Mouse (Mus musculus) forebrain, embryonic 14.5 days (tissue): ENCODE data around the gene Gm6408. TPM values are rescaled to one million over a fixed set of nuclear protein-coding genes. Genes with fewer than 3 reads are reported as not detected.
"Not testable (repeated sequence)": the region's sequence is repeated elsewhere in the genome, so short reads cannot be mapped to it uniquely, and the experiment has no call there.

Experiments
- ATAC-seq: fragments of 200-750 bp; cut with Nextera tagmentation; 2 replicates; pipeline ENCODE4 v1.8.0; 2017; ENCODE audit warnings: mild to moderate bottlenecking, moderate library complexity
- DNase-seq: peaks from one replicate; pipeline ENCODE4 v3.0.0-alpha.2; 2015; ENCODE audit warnings: low spot score
- H3K27ac ChIP-seq: fragments of 300-500 bp; sonication (generic); 2 replicates; pipeline ENCODE4 v1.5.1; 2014; ENCODE audit warnings: low read depth, mild to moderate bottlenecking, control low read depth, low read length, moderate library complexity
- H3K27me3 ChIP-seq: fragments of 300-500 bp; sonication (generic); replicated peaks from 2 replicates; pipeline ENCODE4 v1.6.1; 2014; ENCODE audit warnings: low read length, control low read depth, mixed read lengths; ENCODE audit not compliant: control insufficient read depth, insufficient read depth
- H3K36me3 ChIP-seq: fragments of 300-500 bp; sonication (generic); 2 replicates; pipeline ENCODE4 v1.6.1; 2014; ENCODE audit warnings: low read length, control low read depth; ENCODE audit not compliant: control insufficient read depth, insufficient read depth
- H3K4me1 ChIP-seq: fragments of 300-500 bp; sonication (generic); 2 replicates; pipeline ENCODE4 v1.6.1; 2014; ENCODE audit warnings: antibody characterized with exemption, low read length, control low read depth; ENCODE audit not compliant: control insufficient read depth, insufficient read depth
- H3K4me2 ChIP-seq: fragments of 300-500 bp; sonication (generic); 2 replicates; pipeline ENCODE4 v1.6.1; 2014; ENCODE audit warnings: mild to moderate bottlenecking, control low read depth, low read length
- H3K4me3 ChIP-seq: fragments of 300-500 bp; sonication (generic); 2 replicates; pipeline ENCODE4 v1.5.1; 2014; ENCODE audit warnings: low read depth, low read length, control low read depth
- H3K9ac ChIP-seq: fragments of 300-500 bp; sonication (generic); 2 replicates; pipeline ENCODE4 v1.6.1; 2014; ENCODE audit warnings: mild to moderate bottlenecking, low read length, control low read depth, moderate library complexity
- H3K9me3 ChIP-seq: fragments of 300-500 bp; sonication (generic); replicated peaks from 2 replicates; pipeline ENCODE4 v1.6.1; 2016; ENCODE audit warnings: low read length, control low read depth, mixed read lengths; ENCODE audit not compliant: control insufficient read depth
- WGBS: fragments of 180-500 bp; shearing (Covaris S2); extraction: QIAGEN DNeasy Blood & Tissue Kit; methylation state at CpG from one replicate; pipeline ENCODE4 v1.1.7; 2014; 5-methylcytosine and 5-hydroxymethylcytosine counted together
- polyA plus RNA-seq: library from polyadenylated mRNA; unstranded; fragments of >200 nt; fragmentation: Nextera tagmentation; extraction: Ambion mirVana; gene quantifications from 2 replicates; pipeline ENCODE4 v1.2.1, GENCODE M21; 2014

Gm6408 gene
- polyA plus RNA-seq = not detected in 2 replicates

GRCm38 (mm10) chr5:146481665-146482064 is at the start of gene Gm6408:
Gm6408 (plus strand) TSS chr5:146481965.
- WGBS = no CpG with 5 or more reads among the region's 3 CpGs
- ATAC-seq, H3K4me1 ChIP-seq, H3K4me2 ChIP-seq, H3K27ac ChIP-seq, DNase-seq, H3K9me3 ChIP-seq, H3K36me3 ChIP-seq, H3K4me3 ChIP-seq, H3K9ac ChIP-seq, H3K27me3 ChIP-seq: not testable (repeated sequence)

GRCm38 (mm10) chr5:146432476-146432875 is 49.3 kb upstream of the Gm6408 start:
- Histone ChIP-seq H3K9ac (no peak overlapping the region), H3K9me3 (no peaks in the 10 kb centered on the region), H3K27ac (no peak overlapping the region), H3K27me3 (no peaks in the 10 kb centered on the region), H3K36me3 (peaks cover 3% of the 10 kb centered on the region), H3K4me2 (no peak overlapping the region), H3K4me3 (no peak overlapping the region), H3K4me1 (no peaks in the 10 kb centered on the region)
- WGBS = 91% methylated on average over 6 of the region's 6 CpGs
- ATAC-seq = no peak
- DNase-seq = no peak

GRCm38 (mm10) chr5:146435316-146435715 is 46.4 kb upstream of the Gm6408 start:
- no peak overlapping the region for H3K9ac ChIP-seq
- ATAC-seq (no peak), DNase-seq (no peak)
- H3K9me3 ChIP-seq = no peaks in the 10 kb centered on the region
- no peak overlapping the region for H3K4me2 ChIP-seq
- no peaks in the 10 kb centered on the region for H3K27me3 ChIP-seq
- H3K4me3 ChIP-seq = no peak overlapping the region
- no peak overlapping the region for H3K27ac ChIP-seq
- WGBS = 95% methylated on average over 16 of the region's 16 CpGs
- H3K36me3 ChIP-seq = peaks cover 8% of the 10 kb centered on the region
- H3K4me1 ChIP-seq = no peaks in the 10 kb centered on the region

- Histone ChIP-seq H3K4me3 (no peak overlapping the region), H3K36me3 (peaks cover 8% of the 10 kb centered on the region), H3K27ac (no peak overlapping the region), H3K9me3 (no peaks in the 10 kb centered on the region), H3K4me1 (no peaks in the 10 kb centered on the region), H3K4me2 (no peak overlapping the region), H3K27me3 (no peaks in the 10 kb centered on the region), H3K9ac (no peak overlapping the region)
- ATAC-seq (no peak), DNase-seq (no peak)
- 98% methylated on average over 11 of the region's 11 CpGs for WGBS
Observed at GRCm38 (mm10) chr5:146436796-146437195, 45.0 kb upstream of the Gm6408 start.

- no peak for DNase-seq
Observed at GRCm38 (mm10) chr5:146439152-146439781, 42.5 kb upstream of the Gm6408 start.

GRCm38 (mm10) chr5:146440273-146440672 is 41.5 kb upstream of the Gm6408 start:
- Histone ChIP-seq H3K9ac (no peak overlapping the region), H3K9me3 (no peaks in the 10 kb centered on the region), H3K27me3 (no peaks in the 10 kb centered on the region), H3K4me1 (no peaks in the 10 kb centered on the region), H3K4me2 (no peak overlapping the region), H3K27ac (no peak overlapping the region), H3K4me3 (no peak overlapping the region), H3K36me3 (peaks cover 7% of the 10 kb centered on the region)
- WGBS = 91% methylated on average over 5 of the region's 5 CpGs
- DNase-seq (no peak), ATAC-seq (no peak)

More at GRCm38 (mm10) chr5:146439152-146439781, 42.5 kb upstream of the Gm6408 start:
- ATAC-seq = no peak
- no peaks in the 10 kb centered on the region for H3K27me3 ChIP-seq
- peaks cover 8% of the 10 kb centered on the region for H3K36me3 ChIP-seq
- WGBS = 88% methylated on average over 7 of the region's 7 CpGs
- H3K9me3 ChIP-seq = no peaks in the 10 kb centered on the region
- no peak overlapping the region for H3K27ac ChIP-seq
- no peak overlapping the region for H3K4me3 ChIP-seq
- H3K4me2 ChIP-seq = no peak overlapping the region
- no peak overlapping the region for H3K9ac ChIP-seq
- H3K4me1 ChIP-seq = no peaks in the 10 kb centered on the region

- H3K9ac ChIP-seq = no peak overlapping the region
- H3K27me3 ChIP-seq = no peaks in the 10 kb centered on the region
- H3K4me2 ChIP-seq = no peak overlapping the region
- H3K27ac ChIP-seq = no peak overlapping the region
- peaks cover 5% of the 10 kb centered on the region; the same call in 1 of the 2 replicates for H3K36me3 ChIP-seq
- 85% methylated on average over 2 of the region's 2 CpGs for WGBS
- no peak for DNase-seq
- ATAC-seq = no peak
- no peaks in the 10 kb centered on the region for H3K4me1 ChIP-seq
- no peaks in the 10 kb centered on the region for H3K9me3 ChIP-seq
- H3K4me3 ChIP-seq = no peak overlapping the region
Observed at GRCm38 (mm10) chr5:146442767-146443166, 39.0 kb upstream of the Gm6408 start.

- Histone ChIP-seq H3K4me1 (no peaks in the 10 kb centered on the region), H3K36me3 (no peaks in the 10 kb centered on the region), H3K9me3 (no peaks in the 10 kb centered on the region), H3K27me3 (no peaks in the 10 kb centered on the region), H3K27ac (no peak overlapping the region), H3K9ac (no peak overlapping the region), H3K4me2 (no peak overlapping the region), H3K4me3 (no peak overlapping the region)
- 94% methylated on average over 2 of the region's 2 CpGs for WGBS
- ATAC-seq (no peak), DNase-seq (no peak)
Observed at GRCm38 (mm10) chr5:146446633-146447032, 35.1 kb upstream of the Gm6408 start.

- DNase-seq (no peak), ATAC-seq (no peak)
- 68% methylated on average over 11 of the region's 11 CpGs for WGBS
- Histone ChIP-seq H3K4me2 (no peak overlapping the region), H3K4me1 (no peaks in the 10 kb centered on the region), H3K36me3 (peaks cover 17% of the 10 kb centered on the region; the same call in 1 of the 2 replicates), H3K27me3 (no peaks in the 10 kb centered on the region), H3K4me3 (no peak overlapping the region), H3K9ac (no peak overlapping the region), H3K9me3 (no peaks in the 10 kb centered on the region), H3K27ac (no peak overlapping the region)
Observed at GRCm38 (mm10) chr5:146451592-146452254, 30.0 kb upstream of the Gm6408 start.
